Mouse (Mus musculus) CH12.LX (cell line): Measurements from ENCODE around the gene Fam228b. TPM values are rescaled to one million over a fixed set of nuclear protein-coding genes. Genes with fewer than 3 reads are reported as not detected.

Experiments used
- DNase-seq: peaks from one replicate; pipeline ENCODE4 v3.0.0-alpha.2; 2013; ENCODE audit errors: extremely low read depth
- H3K27ac ChIP-seq: 2 replicates; pipeline ENCODE4 v1.5.1; 2012; ENCODE audit warnings: low read depth, mild to moderate bottlenecking, control low read depth, moderate library complexity; ENCODE audit not compliant: insufficient read depth
- H3K27me3 ChIP-seq: replicated peaks from 2 replicates; pipeline ENCODE3; 2012; ENCODE audit warnings: inconsistent platforms
- H3K36me3 ChIP-seq, 2 experiments: replicated peaks in 1 of 2; 2 replicates each; pipeline versions ENCODE3 to v1.6.1; 2012; ENCODE audit warnings: inconsistent platforms in 1 of 2, low read length in 1 of 2, mild to moderate bottlenecking in 1 of 2, mixed read lengths in 1 of 2, moderate library complexity in 1 of 2; ENCODE audit not compliant: control insufficient read depth in 1 of 2, insufficient read depth in 1 of 2
- H3K4me1 ChIP-seq, 2 experiments: 2 replicates each; pipeline ENCODE4 v1.6.1; 2012; ENCODE audit warnings: inconsistent platforms in 1 of 2, moderate library complexity in 1 of 2; ENCODE audit not compliant: insufficient read depth in 2 of 2, control insufficient read depth in 1 of 2
- H3K4me2 ChIP-seq: 2 replicates; pipeline ENCODE4 v1.6.1; 2012; ENCODE audit warnings: low read depth, mild to moderate bottlenecking, control low read depth; ENCODE audit not compliant: poor library complexity, insufficient read depth, severe bottlenecking
- H3K4me3 ChIP-seq, 3 experiments: fragments of 150-350 bp in 1 of 3; sonication (generic) in 1 of 3; replicated peaks in 1 of 3; 2 replicates each; pipeline versions ENCODE3 to v1.5.1; 2011 to 2012; ENCODE audit warnings: low read depth in 2 of 3, low read length in 2 of 3, mild to moderate bottlenecking in 2 of 3, moderate library complexity in 2 of 3, control low read depth in 1 of 3, improper control_type of control experiment in 1 of 3, inconsistent platforms in 1 of 3, mixed read lengths in 1 of 3; ENCODE audit not compliant: poor library complexity in 1 of 3
- H3K79me2 ChIP-seq: replicated peaks from 2 replicates; pipeline ENCODE4 v1.6.1; 2012; ENCODE audit warnings: mild to moderate bottlenecking, moderate library complexity; ENCODE audit not compliant: control insufficient read depth, poor library complexity, insufficient read depth, severe bottlenecking; ENCODE audit errors: extremely low read depth
- H3K9ac ChIP-seq: 2 replicates; pipeline ENCODE4 v1.6.1; 2012; ENCODE audit warnings: low read depth, mild to moderate bottlenecking, control low read depth, moderate library complexity; ENCODE audit not compliant: insufficient read depth
- H3K9me3 ChIP-seq: replicated peaks from 2 replicates; pipeline ENCODE3; 2012; ENCODE audit warnings: low read length, inconsistent platforms, mixed read lengths
- CTCF ChIP-seq, 2 experiments: IDR thresholded peaks in 1 of 2; conservative IDR thresholded peaks in 1 of 2; 2 replicates each; pipeline ENCODE4 v1.5.1; 2011 to 2012; ENCODE audit warnings: low read depth in 2 of 2, low read length in 2 of 2, improper control_type of control experiment in 1 of 2, inconsistent platforms in 1 of 2, mild to moderate bottlenecking in 1 of 2, moderate library complexity in 1 of 2
- E2F4 ChIP-seq: IDR thresholded peaks from 2 replicates; pipeline ENCODE4 v1.6.1; 2011; ENCODE audit warnings: low read depth, low read length, improper control_type of control experiment; ENCODE audit not compliant: insufficient replicate concordance
- ETS1 ChIP-seq: conservative IDR thresholded peaks from 2 replicates; pipeline ENCODE4 v1.6.1; 2012; ENCODE audit warnings: low read depth, mild to moderate bottlenecking, inconsistent platforms, low read length, improper control_type of control experiment, moderate library complexity
- GABPA ChIP-seq: IDR thresholded peaks from 2 replicates; pipeline ENCODE4 v1.6.1; 2012; ENCODE audit warnings: low read depth, low read length, improper control_type of control experiment, inconsistent platforms; ENCODE audit not compliant: insufficient replicate concordance
- HCFC1 ChIP-seq: IDR thresholded peaks from 2 replicates; pipeline ENCODE4 v1.6.1; 2012; ENCODE audit warnings: low read depth, mild to moderate bottlenecking, inconsistent platforms, low read length, improper control_type of control experiment
- IRF4 ChIP-seq: IDR thresholded peaks from 2 replicates; pipeline ENCODE4 v1.6.1; 2014; ENCODE audit warnings: low read depth, mild to moderate bottlenecking, inconsistent platforms, low read length, improper control_type of control experiment
- MAFK ChIP-seq: IDR thresholded peaks from 2 replicates; pipeline ENCODE4 v1.6.1; 2011; ENCODE audit warnings: low read length, improper control_type of control experiment; ENCODE audit not compliant: insufficient replicate concordance
- MAZ ChIP-seq: IDR thresholded peaks from 2 replicates; pipeline ENCODE4 v1.6.1; 2012; ENCODE audit warnings: low read depth, mild to moderate bottlenecking, inconsistent platforms, low read length, improper control_type of control experiment, moderate library complexity
- MEF2A ChIP-seq: IDR thresholded peaks from 2 replicates; pipeline ENCODE4 v1.6.1; 2014; ENCODE audit warnings: low read depth, mild to moderate bottlenecking, inconsistent platforms, low read length, improper control_type of control experiment, borderline replicate concordance
- MYC ChIP-seq: IDR thresholded peaks from 2 replicates; pipeline ENCODE4 v1.6.1; 2011; ENCODE audit warnings: low read depth, mild to moderate bottlenecking, improper control_type of control experiment, low read length
- NELFE ChIP-seq: IDR thresholded peaks from 2 replicates; pipeline ENCODE4 v1.6.1; 2011; ENCODE audit warnings: low read depth, low read length, improper control_type of control experiment
- NRF1 ChIP-seq: IDR thresholded peaks from 2 replicates; pipeline ENCODE4 v1.6.1; 2014; ENCODE audit warnings: low read depth, mild to moderate bottlenecking, inconsistent platforms, low read length, improper control_type of control experiment, moderate library complexity
- POLR2A ChIP-seq: IDR thresholded peaks from 2 replicates; pipeline ENCODE4 v1.6.1; 2011; ENCODE audit warnings: low read depth, mild to moderate bottlenecking, improper control_type of control experiment, low read length
- POLR2AphosphoS2 ChIP-seq: IDR thresholded peaks from 2 replicates; pipeline ENCODE4 v1.6.1; 2011; ENCODE audit warnings: low read depth, low read length, improper control_type of control experiment
- RCOR1 ChIP-seq: conservative IDR thresholded peaks from 2 replicates; pipeline ENCODE4 v1.6.1; 2012; ENCODE audit warnings: low read depth, mild to moderate bottlenecking, inconsistent platforms, low read length, improper control_type of control experiment
- SMC3 ChIP-seq: IDR thresholded peaks from 2 replicates; pipeline ENCODE4 v1.6.1; 2011; ENCODE audit warnings: low read depth, low read length, improper control_type of control experiment
- TCF12 ChIP-seq: IDR thresholded peaks from 2 replicates; pipeline ENCODE4 v1.6.1; 2014; ENCODE audit warnings: low read depth, mild to moderate bottlenecking, inconsistent platforms, low read length, improper control_type of control experiment
- UBTF ChIP-seq: IDR thresholded peaks from 2 replicates; pipeline ENCODE4 v1.6.1; 2012; ENCODE audit warnings: low read depth, mild to moderate bottlenecking, inconsistent platforms, low read length, improper control_type of control experiment, moderate library complexity
- USF1 ChIP-seq: IDR thresholded peaks from 2 replicates; pipeline ENCODE4 v1.6.1; 2014; ENCODE audit warnings: low read depth, mild to moderate bottlenecking, inconsistent platforms, low read length, improper control_type of control experiment
- USF2 ChIP-seq: conservative IDR thresholded peaks from 2 replicates; pipeline ENCODE4 v1.6.1; 2011; ENCODE audit warnings: low read depth, low read length, improper control_type of control experiment
- ZC3H11A ChIP-seq: IDR thresholded peaks from 2 replicates; pipeline ENCODE4 v1.6.1; 2012; ENCODE audit warnings: low read depth, mild to moderate bottlenecking, inconsistent platforms, low read length, improper control_type of control experiment
- ZKSCAN1 ChIP-seq: IDR thresholded peaks from 2 replicates; pipeline ENCODE4 v1.6.1; 2012; ENCODE audit warnings: low read depth, inconsistent platforms, low read length, improper control_type of control experiment, borderline replicate concordance
- ZMIZ1 ChIP-seq: IDR thresholded peaks from 2 replicates; pipeline ENCODE4 v1.6.1; 2012; ENCODE audit warnings: low read depth, mild to moderate bottlenecking, inconsistent platforms, low read length, improper control_type of control experiment
- dilution Hi-C: fragments of 300-500 bp; cut with MboI; formaldehyde crosslinking; loops from 2 replicates; pipeline ENCODE4 v1.14.3; 2020; ENCODE audit warnings: low sequenced_read_pairs; ENCODE audit not compliant: extremely low pct_unique_long_range_greater_than_20kb, extremely low pct_ligation_motif_present
- in situ Hi-C: fragments of 300-500 bp; cut with MboI; formaldehyde crosslinking; loops from 3 replicates; pipeline ENCODE4 v1.14.3; 2019; ENCODE audit warnings: low sequenced_read_pairs, low pct_ligation_motif_present, low pct_unique_long_range_greater_than_20kb, mixed read lengths
- polyA plus RNA-seq: library from polyadenylated mRNA; unstranded; fragments of >175 nt; gene quantifications from 2 replicates; pipeline ENCODE4 v1.2.1, GENCODE M21; 2012; ENCODE audit warnings: low read depth; ENCODE audit not compliant: insufficient read length
- total RNA-seq, 2 experiments: library from RNA; depleted of rRNA; stranded (reverse); fragments of 300-350 nt in 1 of 2; fragments of >200 nt in 1 of 2; gene quantifications; 2 replicates each; pipeline ENCODE4 v1.2.3; 2012 to 2014

The Fam228b gene
- total and polyA plus RNA-seq, 3 experiments = 0.13 TPM; not detected in 2

GRCm38 (mm10) chr12:4708881-4709604 is 60.0 kb downstream of the Fam228b start:
- Histone ChIP-seq H3K4me2 (no peak overlapping the region), H3K9me3 (no peaks in the 10 kb centered on the region), H3K79me2 (no peaks in the 10 kb centered on the region), H3K27me3 (no peaks in the 10 kb centered on the region), H3K9ac (no peak overlapping the region), H3K36me3 (peaks cover 52 to 77% of the 10 kb centered on the region in 2 experiments), H3K4me3 (no peak overlapping the region), H3K27ac (no peak overlapping the region)
- no peak for DNase-seq
- in situ Hi-C loops (no loop called here), dilution Hi-C loops (no loop called here)
- TF ChIP-seq POLR2A (no peak), SMC3 (no peak), MEF2A (no peak), TCF12 (no peak), USF1 (no peak), NRF1 (no peak), ZMIZ1 (no peak), UBTF (no peak), USF2 (no peak), MYC (no peak), ETS1 (no peak), IRF4 (no peak), E2F4 (no peak)
- TF ChIP-seq, all 38 proteins: peak for 0
- H3K4me1 ChIP-seq = no peaks in the 10 kb centered on the region

- TF ChIP-seq MYC = no peak
- TF ChIP-seq MAFK = no peak
- no peak for TF ChIP-seq POLR2AphosphoS2
- no peak for TF ChIP-seq USF1
- TF ChIP-seq ZKSCAN1 = no peak
- no peak for TF ChIP-seq CTCF (conservative IDR thresholded peaks at IDR 0.05 in 1 of 2, IDR thresholded peaks at IDR 0.05 in 1 of 2; ENCODE audit: low read depth in 2 of 2, low read length in 2 of 2)
- no peak for TF ChIP-seq RCOR1
- no peak for TF ChIP-seq MAZ
- TF ChIP-seq GABPA = no peak
- TF ChIP-seq NELFE = no peak
- no peak for TF ChIP-seq MEF2A
- no peak for TF ChIP-seq ZC3H11A
- TF ChIP-seq ZMIZ1 = no peak
- TF ChIP-seq HCFC1 = no peak
- TF ChIP-seq, all 38 proteins: peak for 0
These were observed 60.8 kb downstream of the Fam228b start for GRCm38 (mm10) chr12:4708296-4708695.

More at GRCm38 (mm10) chr12:4708296-4708695, 60.8 kb downstream of the Fam228b start:
- Histone ChIP-seq H3K9me3 (no peaks in the 10 kb centered on the region), H3K27me3 (no peaks in the 10 kb centered on the region), H3K4me3 (no peak overlapping the region), H3K4me2 (no peak overlapping the region), H3K4me1 (no peaks in the 10 kb centered on the region), H3K27ac (no peak overlapping the region), H3K9ac (no peak overlapping the region), H3K79me2 (no peaks in the 10 kb centered on the region), H3K36me3 (peaks cover 51 to 73% of the 10 kb centered on the region in 2 experiments)
- in situ Hi-C loops (no loop called here), dilution Hi-C loops (no loop called here)
- no peak for DNase-seq
